Mouse (Mus musculus) lung, postnatal 0 days (tissue): ENCODE measurements at regions not wholly inside any gene's neighbourhood (a gene's known extent, or its start where the extent isn't known, plus 50 kb on each side); places are given as distances from the start of the nearest gene placed in this dataset.

Source experiments
- ATAC-seq: fragments of 200-750 bp; cut with Nextera tagmentation; 2 replicates; pipeline ENCODE4 v1.8.0; 2017; ENCODE audit warnings: moderate library complexity
- DNase-seq: peaks from one replicate; pipeline ENCODE4 v3.0.0-alpha.2; 2016; ENCODE audit warnings: low spot score
- H3K27ac ChIP-seq: fragments of 300-500 bp; sonication (generic); 2 replicates; pipeline ENCODE4 v1.5.1; 2014; ENCODE audit warnings: antibody characterized with exemption, mild to moderate bottlenecking, low read length, mixed read lengths
- H3K27me3 ChIP-seq: fragments of 300-500 bp; sonication (generic); replicated peaks from 2 replicates; pipeline ENCODE4 v1.6.1; 2014; ENCODE audit warnings: low read length, mixed read lengths; ENCODE audit not compliant: insufficient read depth
- H3K36me3 ChIP-seq: fragments of 300-500 bp; sonication (generic); 2 replicates; pipeline ENCODE4 v1.6.1; 2014; ENCODE audit warnings: low read length, mixed read lengths; ENCODE audit not compliant: insufficient read depth
- H3K4me1 ChIP-seq: fragments of 300-500 bp; sonication (generic); 2 replicates; pipeline ENCODE4 v1.6.1; 2014; ENCODE audit warnings: antibody characterized with exemption, low read depth, low read length, mixed read lengths; ENCODE audit not compliant: insufficient read depth
- H3K4me2 ChIP-seq: fragments of 300-500 bp; sonication (generic); replicated peaks from 2 replicates; pipeline ENCODE4 v1.6.1; 2014; ENCODE audit warnings: low read depth, mild to moderate bottlenecking, low read length, moderate library complexity, mixed read lengths
- H3K4me3 ChIP-seq: fragments of 300-500 bp; sonication (generic); 2 replicates; pipeline ENCODE4 v1.5.1; 2014; ENCODE audit warnings: low read depth, low read length
- H3K9ac ChIP-seq: fragments of 300-500 bp; sonication (generic); replicated peaks from 2 replicates; pipeline ENCODE4 v1.6.1; 2014; ENCODE audit warnings: low read depth, mild to moderate bottlenecking
- H3K9me3 ChIP-seq: fragments of 300-500 bp; sonication (generic); 2 replicates; pipeline ENCODE4 v1.6.1; 2016; ENCODE audit warnings: low read length, mixed read lengths
- CTCF ChIP-seq: IDR thresholded peaks from 2 replicates; pipeline ENCODE4 v1.5.1; 2016; ENCODE audit warnings: antibody characterized with exemption, mild to moderate bottlenecking
- EP300 ChIP-seq: IDR thresholded peaks from 2 replicates; pipeline ENCODE4 v1.6.1; 2016; ENCODE audit warnings: antibody characterized with exemption, mild to moderate bottlenecking, control low read depth
- WGBS: fragments of 180-500 bp; shearing (Covaris S2); extraction: QIAGEN DNeasy Blood & Tissue Kit; methylation state at CpG from one replicate; pipeline ENCODE4 v1.1.7; 2014; 5-methylcytosine and 5-hydroxymethylcytosine counted together

DNA sequence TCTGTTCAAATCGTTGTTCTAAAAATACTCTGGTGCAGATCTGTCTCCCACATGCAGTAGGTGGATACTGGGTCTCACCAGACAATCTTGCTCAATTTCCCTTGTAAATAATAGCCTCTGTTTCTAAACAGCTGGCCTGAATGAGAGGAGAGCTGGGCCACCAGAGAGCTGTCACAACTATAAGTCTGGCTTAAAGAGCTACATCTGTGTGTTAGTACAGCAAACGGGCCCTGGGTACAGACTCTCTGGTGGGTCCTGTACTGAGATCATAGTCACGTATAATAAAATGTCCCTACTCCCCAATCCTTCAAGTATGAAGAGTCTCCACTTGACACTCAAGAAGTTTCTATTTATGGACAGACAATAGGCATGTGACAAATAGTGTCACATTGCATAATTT, 375.7 kb upstream of the Noct start:
- DNase-seq: peak; percentile 42
- 46% methylated on average over 3 of the region's 3 CpGs for WGBS
- no peaks in the 10 kb centered on the region for H3K27me3 ChIP-seq
- H3K4me1 ChIP-seq: no peaks in the 10 kb centered on the region
- no peak overlapping the region for H3K4me3 ChIP-seq
- TF ChIP-seq CTCF: no peak
- TF ChIP-seq EP300: no peak
- no peaks in the 10 kb centered on the region for H3K9me3 ChIP-seq
- H3K4me2 ChIP-seq: no peak overlapping the region
- no peak overlapping the region for H3K27ac ChIP-seq
- no peaks in the 10 kb centered on the region for H3K36me3 ChIP-seq
- no peak overlapping the region for H3K9ac ChIP-seq
- ATAC-seq: peak; percentile 26

DNA sequence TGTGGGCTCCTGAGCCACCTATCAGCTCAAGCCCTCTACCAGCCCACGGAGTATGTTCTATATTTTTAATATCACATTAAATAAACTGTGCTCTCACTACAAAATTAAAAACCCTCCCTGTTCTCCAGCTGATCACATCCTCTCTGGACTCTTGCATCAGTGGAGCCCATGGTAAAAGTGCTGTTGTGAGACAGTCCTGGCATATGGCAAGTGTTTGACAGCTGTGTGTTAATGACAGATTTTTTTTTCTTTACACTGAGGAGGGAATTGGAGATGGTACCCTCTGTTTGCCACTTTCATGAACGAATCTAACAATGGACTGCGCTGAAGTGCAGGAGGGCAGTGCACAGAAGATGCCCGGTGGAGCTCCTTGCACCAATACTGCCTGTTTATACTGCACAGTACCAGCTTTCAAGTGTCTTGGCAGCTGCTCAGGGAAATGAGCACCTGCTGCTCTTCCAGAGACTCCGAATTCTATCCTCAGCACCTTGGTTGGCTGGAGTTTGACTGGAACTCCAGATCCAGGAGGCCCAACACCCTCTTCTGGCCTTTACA, 373.1 kb upstream of the Noct start:
- Histone ChIP-seq H3K27ac (no peak overlapping the region), H3K36me3 (no peaks in the 10 kb centered on the region), H3K4me3 (no peak overlapping the region), H3K4me2 (no peak overlapping the region), H3K9me3 (no peaks in the 10 kb centered on the region), H3K27me3 (no peaks in the 10 kb centered on the region), H3K9ac (no peak overlapping the region), H3K4me1 (no peaks in the 10 kb centered on the region)
- DNase-seq (no peak), ATAC-seq (no peak)
- TF ChIP-seq CTCF (no peak), EP300 (no peak)
- 83% methylated on average over 5 of the region's 5 CpGs for WGBS

DNA sequence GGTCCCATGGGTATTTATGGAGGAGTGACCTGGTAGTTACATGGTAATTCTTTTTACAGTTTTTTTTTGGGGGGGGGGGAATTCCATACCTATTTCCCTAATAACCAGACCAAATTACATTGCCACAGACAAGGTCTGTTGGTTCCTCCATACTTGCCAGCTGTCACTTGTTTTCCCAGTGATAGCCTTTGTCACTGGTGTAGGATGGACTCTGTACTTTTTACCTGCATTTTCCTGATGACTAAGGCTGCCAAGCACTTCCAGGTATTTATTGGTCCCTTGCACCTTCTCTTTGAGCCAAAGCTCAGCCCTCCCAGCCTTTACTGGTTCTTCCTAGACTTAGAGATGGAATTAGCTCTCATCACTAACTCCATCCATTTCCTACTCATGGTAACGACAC, 357.1 kb upstream of the Noct start:
- Histone ChIP-seq H3K36me3 (no peaks in the 10 kb centered on the region), H3K27me3 (no peaks in the 10 kb centered on the region), H3K9me3 (no peaks in the 10 kb centered on the region), H3K9ac (no peak overlapping the region), H3K4me2 (no peak overlapping the region), H3K27ac (no peak overlapping the region), H3K4me1 (no peaks in the 10 kb centered on the region), H3K4me3 (no peak overlapping the region)
- no peak for DNase-seq
- WGBS: 96% methylated on average over 1 of the region's 1 CpGs
- no peak for TF ChIP-seq CTCF
- TF ChIP-seq EP300: no peak
- no peak for ATAC-seq

DNA sequence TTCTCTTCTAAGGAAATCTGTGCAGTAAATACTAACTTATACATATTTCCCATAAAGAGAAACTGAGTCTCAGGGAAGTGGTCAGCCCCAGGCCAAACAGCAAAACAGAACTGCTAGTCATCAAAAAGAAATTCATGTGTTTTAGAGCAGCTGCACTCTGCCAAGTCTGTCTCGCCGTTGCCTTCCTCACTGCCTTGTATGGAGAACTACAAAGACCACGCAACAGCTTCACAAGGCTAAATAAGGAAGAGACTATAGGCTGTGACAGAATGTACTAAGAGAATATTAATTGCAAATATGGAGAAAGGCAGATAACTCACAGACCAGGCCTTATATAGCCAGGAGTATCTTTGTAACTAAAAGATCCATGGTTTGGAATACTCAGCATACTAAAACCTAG, 355.0 kb upstream of the Noct start:
- Histone ChIP-seq H3K4me3 (no peak overlapping the region), H3K27me3 (no peaks in the 10 kb centered on the region), H3K4me1 (no peaks in the 10 kb centered on the region), H3K9ac (no peak overlapping the region), H3K36me3 (no peaks in the 10 kb centered on the region), H3K9me3 (no peaks in the 10 kb centered on the region), H3K27ac (no peak overlapping the region), H3K4me2 (no peak overlapping the region)
- ATAC-seq (no peak), DNase-seq (no peak)
- no peak for TF ChIP-seq EP300
- TF ChIP-seq CTCF: no peak
- 85% methylated on average over 3 of the region's 3 CpGs for WGBS

DNA sequence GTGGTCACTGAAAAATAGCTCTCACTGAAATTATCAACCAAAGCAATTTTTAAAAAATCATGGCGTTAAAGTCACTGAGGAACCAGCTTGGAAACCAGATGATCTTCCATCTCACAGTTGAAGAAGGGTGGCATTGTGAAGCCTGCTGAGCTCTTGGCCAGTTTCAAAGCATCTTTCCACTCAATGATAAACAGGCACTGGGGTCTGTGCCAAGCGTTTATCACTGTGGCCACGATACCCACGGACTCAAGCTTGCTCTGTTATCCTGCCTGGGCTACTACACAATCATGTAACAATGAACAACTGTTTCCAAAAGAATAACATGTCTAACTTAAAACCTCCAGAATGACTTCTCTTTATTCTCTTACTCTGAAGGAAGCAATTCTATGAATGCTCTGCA, 345.2 kb upstream of the Noct start:
- Histone ChIP-seq H3K4me3 (no peak overlapping the region), H3K9ac (no peak overlapping the region), H3K4me1 (no peaks in the 10 kb centered on the region), H3K4me2 (no peak overlapping the region), H3K27ac (no peak overlapping the region), H3K9me3 (no peaks in the 10 kb centered on the region), H3K36me3 (no peaks in the 10 kb centered on the region), H3K27me3 (no peaks in the 10 kb centered on the region)
- no peak for ATAC-seq
- WGBS: 78% methylated on average over 4 of the region's 4 CpGs
- TF ChIP-seq EP300 (no peak), CTCF (no peak)
- no peak for DNase-seq

DNA sequence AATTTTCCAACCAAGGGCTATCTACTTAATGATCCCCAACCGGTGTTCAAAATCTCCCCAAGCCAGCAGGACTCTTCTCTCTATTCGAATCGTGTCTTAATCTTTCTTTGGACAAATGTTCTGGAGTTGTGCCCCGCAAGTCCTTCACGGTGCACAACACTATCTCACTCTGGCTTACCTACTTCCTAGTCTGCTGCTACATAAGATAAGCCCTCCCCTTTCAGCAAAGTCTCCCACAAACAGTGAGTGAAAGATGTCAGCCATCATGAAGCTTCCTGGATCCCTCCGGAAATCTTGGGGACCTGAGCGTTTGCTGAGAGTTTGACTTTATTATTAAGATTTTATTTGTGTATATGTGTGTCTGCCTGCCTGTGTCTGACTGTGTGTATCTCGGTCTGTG, 344.7 kb upstream of the Noct start:
- Histone ChIP-seq H3K9me3 (no peaks in the 10 kb centered on the region), H3K4me1 (no peaks in the 10 kb centered on the region), H3K4me2 (no peak overlapping the region), H3K27me3 (no peaks in the 10 kb centered on the region), H3K9ac (no peak overlapping the region), H3K36me3 (no peaks in the 10 kb centered on the region), H3K27ac (no peak overlapping the region), H3K4me3 (no peak overlapping the region)
- ATAC-seq (no peak), DNase-seq (no peak)
- 81% methylated on average over 8 of the region's 8 CpGs for WGBS
- TF ChIP-seq EP300 (no peak), CTCF (no peak)
